Mouse (Mus musculus) thymus, postnatal 36 days (tissue): ENCODE data around the gene Ncf2.

Experiments
- DNase-seq, 2 experiments: peaks; one replicate each; pipeline ENCODE4 v3.0.0; 2022; ENCODE audit warnings: mixed read lengths in 2 of 2

The Ncf2 gene

GRCm38 (mm10) chr1:152798125-152798524 lies 1.9 kb upstream of the Ncf2 start:
- DNase-seq, result no peak

- DNase-seq, result no peak
Observed at GRCm38 (mm10) chr1:152800633-152801176, 711 bp downstream of the Ncf2 start.

GRCm38 (mm10) chr1:152804907-152805306 lies 4.9 kb downstream of the Ncf2 start:
- no peak for DNase-seq

GRCm38 (mm10) chr1:152807619-152808391 lies 7.8 kb downstream of the Ncf2 start:
- DNase-seq, result no peak

GRCm38 (mm10) chr1:152808392-152808680 lies 8.3 kb downstream of the Ncf2 start:
- DNase-seq, result no peak

- no peak for DNase-seq
Observed at GRCm38 (mm10) chr1:152809541-152810252, 9.7 kb downstream of the Ncf2 start.

- no peak for DNase-seq
Observed at GRCm38 (mm10) chr1:152810533-152811439, 10.8 kb downstream of the Ncf2 start.

GRCm38 (mm10) chr1:152815265-152815701 lies 15.3 kb downstream of the Ncf2 start:
- DNase-seq, result no peak

- DNase-seq, result no peak
Observed at GRCm38 (mm10) chr1:152817027-152817769, 17.2 kb downstream of the Ncf2 start.

GRCm38 (mm10) chr1:152817794-152818193 lies 17.8 kb downstream of the Ncf2 start:
- DNase-seq, result no peak

- no peak for DNase-seq
Observed at GRCm38 (mm10) chr1:152819558-152819957, 19.6 kb downstream of the Ncf2 start.

- DNase-seq, result no peak
Observed at GRCm38 (mm10) chr1:152820911-152821695, 21.1 kb downstream of the Ncf2 start.

- no peak for DNase-seq
Observed at GRCm38 (mm10) chr1:152821746-152822145, 21.8 kb downstream of the Ncf2 start.

GRCm38 (mm10) chr1:152824206-152824605 lies 24.2 kb downstream of the Ncf2 start:
- DNase-seq, result no peak

GRCm38 (mm10) chr1:152826446-152826845 lies 26.5 kb downstream of the Ncf2 start:
- no peak for DNase-seq

- DNase-seq, result no peak
Observed at GRCm38 (mm10) chr1:152828168-152828567, 28.2 kb downstream of the Ncf2 start.

GRCm38 (mm10) chr1:152828637-152829355 lies 28.8 kb downstream of the Ncf2 start:
- no peak for DNase-seq

GRCm38 (mm10) chr1:152830054-152830453 lies 30.1 kb downstream of the Ncf2 start:
- no peak for DNase-seq

- no peak for DNase-seq
Observed at GRCm38 (mm10) chr1:152831003-152831402, 31.0 kb downstream of the Ncf2 start.

GRCm38 (mm10) chr1:152831619-152832018 lies 31.6 kb downstream of the Ncf2 start:
- DNase-seq, result no peak

- no peak for DNase-seq
Observed at GRCm38 (mm10) chr1:152832316-152832715, 32.3 kb downstream of the Ncf2 start.
